ENCODE assay signal across 8 mouse cellular contexts in genomic region chr12:91588670-91589541, GRCm38 (mm10). TPM values are rescaled to one million over a fixed set of nuclear protein-coding genes. Genes with fewer than 3 reads are reported as not detected.
DNase-seq lines count a peak whose midpoint lies in the region; ATAC-seq and TF ChIP-seq lines count a peak whose summit lies in the region.

No protein-coding gene starts in this region.

- H3K4me2 ChIP-seq in embryonic facial prominence, embryonic 12.5 days (replicated peaks): no peak overlapping the region; the same call in 1 of the 2 replicates
- H3K4me2 ChIP-seq in heart, embryonic 11.5 days: peak overlapping the region; percentile 82
- peak overlapping the region; percentile 60 for H3K4me2 ChIP-seq in kidney, embryonic 15.5 days
- peak overlapping the region; percentile 78 for H3K4me2 ChIP-seq in liver, embryonic 15.5 days
- peak overlapping the region; percentile 60 for H3K4me2 ChIP-seq in neural tube, embryonic 15.5 days

- under 1% methylated on average over 64 of the region's 83 CpGs for WGBS in embryonic facial prominence, embryonic 12.5 days
- 1% methylated on average over 65 of the region's 83 CpGs for WGBS in heart, embryonic 11.5 days (ENCODE audit: insufficient replicate concordance)
- WGBS in kidney, embryonic 15.5 days: under 1% methylated on average over 52 of the region's 83 CpGs
- under 1% methylated on average over 77 of the region's 83 CpGs for WGBS in liver, embryonic 15.5 days (ENCODE audit: insufficient replicate concordance)
- under 1% methylated on average over 64 of the region's 83 CpGs for WGBS in neural tube, embryonic 15.5 days

- no peak for TF ChIP-seq CTCF in C2C12 (IDR thresholded peaks at IDR 0.05; ENCODE audit: control insufficient read depth, insufficient read depth, insufficient read length)

- peaks cover 28% of the 10 kb centered on the region for H3K79me3 ChIP-seq in C2C12 (ENCODE audit: low read depth)

- ATAC-seq in embryonic facial prominence, embryonic 12.5 days (ENCODE audit: insufficient number of reproducible peaks, insufficient read depth, low FRiP score, low TSS enrichment): no peak
- ATAC-seq in heart, embryonic 11.5 days (replicated peaks; ENCODE audit: insufficient number of reproducible peaks, low FRiP score, low TSS enrichment): peak; percentile 18; the same call in 1 of the 2 replicates
- ATAC-seq in kidney, embryonic 15.5 days (replicated peaks; ENCODE audit: low FRiP score): 0 out of 2 replicates have a peak, but pooled peaks have one; percentile 1
- peak; percentile 55 for ATAC-seq in liver, embryonic 15.5 days (ENCODE audit: insufficient read depth)
- peak; percentile 14; the same call in 1 of the 2 replicates for ATAC-seq in neural tube, embryonic 15.5 days (ENCODE audit: low FRiP score)

- H3K9me3 ChIP-seq in embryonic facial prominence, embryonic 12.5 days: no peaks in the 10 kb centered on the region
- no peaks in the 10 kb centered on the region for H3K9me3 ChIP-seq in heart, embryonic 11.5 days (replicated peaks; ENCODE audit: control insufficient read depth, low read length)
- no peaks in the 10 kb centered on the region for H3K9me3 ChIP-seq in kidney, embryonic 15.5 days (replicated peaks)
- no peaks in the 10 kb centered on the region for H3K9me3 ChIP-seq in liver, embryonic 15.5 days (replicated peaks)
- H3K9me3 ChIP-seq in neural tube, embryonic 15.5 days (replicated peaks): no peaks in the 10 kb centered on the region

- H3K36me3 ChIP-seq in C2C12 (ENCODE audit: control insufficient read depth, insufficient read depth): peaks cover 12% of the 10 kb centered on the region
- peaks cover 19% of the 10 kb centered on the region for H3K36me3 ChIP-seq in embryonic facial prominence, embryonic 12.5 days
- H3K36me3 ChIP-seq in heart, embryonic 11.5 days (ENCODE audit: control insufficient read depth, insufficient read depth, low read length): peaks cover 5% of the 10 kb centered on the region
- peaks cover 20% of the 10 kb centered on the region for H3K36me3 ChIP-seq in kidney, embryonic 15.5 days
- H3K36me3 ChIP-seq in liver, embryonic 15.5 days (replicated peaks): peaks cover 22% of the 10 kb centered on the region
- H3K36me3 ChIP-seq in neural tube, embryonic 15.5 days: peaks cover 8% of the 10 kb centered on the region

- peak overlapping the region; percentile 100 for H3K9ac ChIP-seq in embryonic facial prominence, embryonic 12.5 days
- H3K9ac ChIP-seq in heart, embryonic 11.5 days (ENCODE audit: low read depth, low read length): peak overlapping the region; percentile 100
- peak overlapping the region; percentile 99 for H3K9ac ChIP-seq in kidney, embryonic 15.5 days
- H3K9ac ChIP-seq in liver, embryonic 15.5 days: peak overlapping the region; percentile 99
- peak overlapping the region; percentile 100 for H3K9ac ChIP-seq in neural tube, embryonic 15.5 days (replicated peaks)

- peaks cover 14% of the 10 kb centered on the region for H3K4me1 ChIP-seq in embryonic facial prominence, embryonic 12.5 days
- H3K4me1 ChIP-seq in heart, embryonic 11.5 days (ENCODE audit: control insufficient read depth, insufficient read depth, low read length): peaks cover 11% of the 10 kb centered on the region
- H3K4me1 ChIP-seq in kidney, embryonic 15.5 days: peaks cover 17% of the 10 kb centered on the region
- peaks cover 30% of the 10 kb centered on the region for H3K4me1 ChIP-seq in liver, embryonic 15.5 days (replicated peaks)
- H3K4me1 ChIP-seq in neural tube, embryonic 15.5 days: peaks cover 30% of the 10 kb centered on the region

- H3ac ChIP-seq in C2C12 (ENCODE audit: control insufficient read depth, insufficient read length, low read depth): peak overlapping the region; percentile 96

- H3K27me3 ChIP-seq in C2C12 (ENCODE audit: control insufficient read depth, insufficient read depth, insufficient read length): no peaks in the 10 kb centered on the region
- H3K27me3 ChIP-seq in embryonic facial prominence, embryonic 12.5 days: no peaks in the 10 kb centered on the region
- H3K27me3 ChIP-seq in heart, embryonic 11.5 days (ENCODE audit: control insufficient read depth, insufficient read depth, low read length): no peaks in the 10 kb centered on the region
- H3K27me3 ChIP-seq in kidney, embryonic 15.5 days: no peaks in the 10 kb centered on the region
- H3K27me3 ChIP-seq in liver, embryonic 15.5 days: no peaks in the 10 kb centered on the region
- no peaks in the 10 kb centered on the region for H3K27me3 ChIP-seq in neural tube, embryonic 15.5 days (replicated peaks)

- H3K79me2 ChIP-seq in C2C12 (ENCODE audit: control insufficient read depth, insufficient read depth): peaks cover 54% of the 10 kb centered on the region

- H3K27ac ChIP-seq in embryonic facial prominence, embryonic 12.5 days: peak overlapping the region; percentile 100
- peak overlapping the region; percentile 100 for H3K27ac ChIP-seq in heart, embryonic 11.5 days (ENCODE audit: low read depth, low read length)
- peak overlapping the region; percentile 100 for H3K27ac ChIP-seq in kidney, embryonic 15.5 days
- peak overlapping the region; percentile 99 for H3K27ac ChIP-seq in liver, embryonic 15.5 days (replicated peaks)
- peak overlapping the region; percentile 100 for H3K27ac ChIP-seq in neural tube, embryonic 15.5 days (replicated peaks)

- peak overlapping the region; percentile 55 for H3K4me3 ChIP-seq in C2C12 (ENCODE audit: insufficient read depth, poor library complexity, severe bottlenecking)
- peak overlapping the region; percentile 83 for H3K4me3 ChIP-seq in embryonic facial prominence, embryonic 12.5 days
- H3K4me3 ChIP-seq in heart, embryonic 11.5 days (ENCODE audit: low read depth, low read length): peak overlapping the region; percentile 90
- H3K4me3 ChIP-seq in kidney, embryonic 15.5 days (replicated peaks): peak overlapping the region; percentile 91
- H3K4me3 ChIP-seq in liver, embryonic 15.5 days (replicated peaks): peak overlapping the region; percentile 91
- H3K4me3 ChIP-seq in neural tube, embryonic 15.5 days (replicated peaks): peak overlapping the region; percentile 82

- DNase-seq in adrenal gland, postnatal 10 days: peak; percentile 67
- peak; percentile 30 to 32 for DNase-seq in thymus, adult 18-20 months

TF ChIP-seq in C2C12, 6 proteins besides CTCF, POLR2A, EP300 and RAD21:
- TF ChIP-seq FOSL1 (IDR thresholded peaks at IDR 0.05; ENCODE audit: insufficient read depth, low read length, poor library complexity, severe bottlenecking) (no peak), MYOG (IDR thresholded peaks at IDR 0.05; ENCODE audit: control insufficient read depth, extremely low read depth, insufficient read length) (no peak), CEBPB (IDR thresholded peaks at IDR 0.05; ENCODE audit: low read depth) (no peak), MYOD1 (IDR thresholded peaks at IDR 0.05; ENCODE audit: control insufficient read depth, insufficient read length, low read depth) (no peak), USF1 (IDR thresholded peaks at IDR 0.05; ENCODE audit: low read depth) (no peak), MAX (IDR thresholded peaks at IDR 0.05) (no peak)

RNA-seq across cellular contexts. Expression of gene Gtf2a1, which starts 1.4 kb away (rescaled TPM):
- 5.1 TPM for polyA plus RNA-seq in C2C12 (2012; fragmentation: generic; extraction: Trizol)
- total RNA-seq in adrenal gland, postnatal 10 days (2021): 10 to 100 TPM; 39.9 to 41.9 TPM
- 56.7 and 61.1 TPM in 2 replicates for polyA plus RNA-seq in embryonic facial prominence, embryonic 12.5 days (2016; fragmentation: Nextera tagmentation; extraction: Ambion mirVana)
- 26.4 and 32.0 TPM in 2 replicates for polyA plus RNA-seq in heart, embryonic 11.5 days (2014; fragmentation: Nextera tagmentation; extraction: Ambion mirVana)
- 46.6 and 50.0 TPM in 2 replicates for polyA plus RNA-seq in kidney, embryonic 15.5 days (2015; fragmentation: Nextera tagmentation; extraction: Ambion mirVana)
- polyA plus RNA-seq in liver, embryonic 15.5 days (2015; fragmentation: Nextera tagmentation; extraction: Ambion mirVana): 15.3 and 16.1 TPM in 2 replicates
- polyA plus RNA-seq in neural tube, embryonic 15.5 days (2015; fragmentation: Nextera tagmentation; extraction: Ambion mirVana): 53.3 and 54.9 TPM in 2 replicates
